10 mouse cellular contexts compared by ENCODE assay signal in genomic region chr4:73444715-73445114, GRCm38 (mm10). TPM values are rescaled to one million over a fixed set of nuclear protein-coding genes. Genes with fewer than 3 reads are reported as not detected.
DNase-seq lines count a peak whose midpoint lies in the region; ATAC-seq and TF ChIP-seq lines count a peak whose summit lies in the region.
"Had no signal": no experiment of that assay in that cellular context is flagged by ENCODE, and none has a peak within 500 bp of the region (broad histone marks: within the 10 kb centered on the region; RNA-seq: fewer than 3 reads in every experiment).

No protein-coding gene starts in this region.

- WGBS in intestine, embryonic 15.5 days, result 65% methylated on average over 7 of the region's 7 CpGs
- 65% methylated on average over 7 of the region's 7 CpGs for WGBS in intestine, embryonic 16.5 days
- WGBS in embryonic facial prominence, embryonic 12.5 days, result 62% methylated on average over 7 of the region's 7 CpGs
- 55% methylated on average over 7 of the region's 7 CpGs for WGBS in midbrain, postnatal 0 days
- 62% methylated on average over 7 of the region's 7 CpGs for WGBS in cerebellum, adult 2 months

- H3K36me3 ChIP-seq in intestine, embryonic 15.5 days, result no peaks in the 10 kb centered on the region
- no peaks in the 10 kb centered on the region for H3K36me3 ChIP-seq in intestine, embryonic 16.5 days (ENCODE audit: control insufficient read depth, insufficient read depth, low read length)
- H3K36me3 ChIP-seq in ES-E14 (ENCODE audit: control insufficient read depth, insufficient read depth, low read length, poor library complexity, severe bottlenecking), result no peaks in the 10 kb centered on the region
- H3K36me3 ChIP-seq in embryonic facial prominence, embryonic 12.5 days, result no peaks in the 10 kb centered on the region
- no peaks in the 10 kb centered on the region for H3K36me3 ChIP-seq in midbrain, postnatal 0 days (ENCODE audit: insufficient read depth, low read length)
- H3K36me3 ChIP-seq: neural tube, embryonic 13.5 days had no signal

- TF ChIP-seq CTCF in midbrain, postnatal 0 days (IDR thresholded peaks at IDR 0.05), result peak; percentile 49
- no peak for TF ChIP-seq CTCF in cerebellum, adult 2 months (IDR thresholded peaks at IDR 0.05; ENCODE audit: borderline replicate concordance, insufficient read depth, low read depth, low read length)

- no peak overlapping the region for H3K27ac ChIP-seq in intestine, embryonic 15.5 days
- H3K27ac ChIP-seq in intestine, embryonic 16.5 days (ENCODE audit: low read length), result no peak overlapping the region
- no peak overlapping the region for H3K27ac ChIP-seq in ES-E14 (ENCODE audit: insufficient read depth, low read depth, low read length, poor library complexity, severe bottlenecking)
- no peak overlapping the region for H3K27ac ChIP-seq in embryonic facial prominence, embryonic 12.5 days
- H3K27ac ChIP-seq in midbrain, postnatal 0 days (ENCODE audit: low read depth, low read length), result no peak overlapping the region
- no peak overlapping the region for H3K27ac ChIP-seq in cerebellum, adult 2 months (ENCODE audit: insufficient read depth, low read length)
- H3K27ac ChIP-seq: neural tube, embryonic 13.5 days had no signal

- 0 out of 2 replicates have a peak, but pooled peaks have one; percentile 36 for ATAC-seq in intestine, embryonic 15.5 days
- no peak for ATAC-seq in intestine, embryonic 16.5 days
- peak; percentile 56 for ATAC-seq in embryonic facial prominence, embryonic 12.5 days (ENCODE audit: insufficient number of reproducible peaks, insufficient read depth, low FRiP score, low TSS enrichment)
- ATAC-seq in midbrain, postnatal 0 days (ENCODE audit: low FRiP score), result no peak; the same call in 1 of the 2 replicates

- no peaks in the 10 kb centered on the region for H3K9me3 ChIP-seq in intestine, embryonic 15.5 days
- no peaks in the 10 kb centered on the region for H3K9me3 ChIP-seq in intestine, embryonic 16.5 days (ENCODE audit: control insufficient read depth, low read length)
- H3K9me3 ChIP-seq in ES-E14 (ENCODE audit: control insufficient read depth, insufficient read depth, low read depth, low read length), result no peaks in the 10 kb centered on the region
- no peaks in the 10 kb centered on the region for H3K9me3 ChIP-seq in embryonic facial prominence, embryonic 12.5 days
- H3K9me3 ChIP-seq in midbrain, postnatal 0 days (ENCODE audit: low read length), result no peaks in the 10 kb centered on the region
- H3K9me3 ChIP-seq: neural tube, embryonic 13.5 days had no signal

- no peaks in the 10 kb centered on the region for H3K4me1 ChIP-seq in intestine, embryonic 15.5 days (replicated peaks)
- no peaks in the 10 kb centered on the region for H3K4me1 ChIP-seq in intestine, embryonic 16.5 days (ENCODE audit: control insufficient read depth, insufficient read depth, low read length)
- H3K4me1 ChIP-seq in ES-E14 (ENCODE audit: control insufficient read depth in 2 of 2, insufficient read depth in 2 of 2, low read length in 2 of 2, poor library complexity in 1 of 2), result no peaks in the 10 kb centered on the region; a peak in 1 of 4 replicates
- no peaks in the 10 kb centered on the region for H3K4me1 ChIP-seq in embryonic facial prominence, embryonic 12.5 days
- no peaks in the 10 kb centered on the region for H3K4me1 ChIP-seq in midbrain, postnatal 0 days (ENCODE audit: insufficient read depth, low read length)
- H3K4me1 ChIP-seq in cerebellum, adult 2 months (ENCODE audit: control insufficient read depth, insufficient read depth, low read length), result no peaks in the 10 kb centered on the region
- H3K4me1 ChIP-seq: neural tube, embryonic 13.5 days had no signal

- no peak overlapping the region for H3K4me3 ChIP-seq in intestine, embryonic 15.5 days (replicated peaks)
- no peak overlapping the region for H3K4me3 ChIP-seq in intestine, embryonic 16.5 days (ENCODE audit: low read length)
- no peak overlapping the region for H3K4me3 ChIP-seq in ES-E14 (ENCODE audit: insufficient read depth in 1 of 2, low read depth in 1 of 2, low read length in 2 of 2, poor library complexity in 1 of 2, severe bottlenecking in 1 of 2)
- H3K4me3 ChIP-seq in embryonic facial prominence, embryonic 12.5 days, result no peak overlapping the region
- no peak overlapping the region for H3K4me3 ChIP-seq in midbrain, postnatal 0 days (ENCODE audit: low read depth, low read length)
- H3K4me3 ChIP-seq in cerebellum, adult 2 months (replicated peaks; ENCODE audit: insufficient read depth, low read depth, low read length), result no peak overlapping the region
- H3K4me3 ChIP-seq: neural tube, embryonic 13.5 days had no signal

- no peak overlapping the region for H3K9ac ChIP-seq in intestine, embryonic 15.5 days
- no peak overlapping the region for H3K9ac ChIP-seq in intestine, embryonic 16.5 days (ENCODE audit: low read depth, low read length)
- no peak overlapping the region for H3K9ac ChIP-seq in ES-E14 (ENCODE audit: insufficient read depth, low read depth, low read length, poor library complexity, severe bottlenecking)
- no peak overlapping the region for H3K9ac ChIP-seq in embryonic facial prominence, embryonic 12.5 days
- H3K9ac ChIP-seq in midbrain, postnatal 0 days (replicated peaks; ENCODE audit: low read length, poor library complexity, severe bottlenecking), result no peak overlapping the region
- H3K9ac ChIP-seq: neural tube, embryonic 13.5 days had no signal

- in situ Hi-C loops in ES-E14 (cut with MboI; ENCODE audit: low sequenced_read_pairs in 2 of 2, unreplicated experiment in 2 of 2), result no loop called here

- DNase-seq in ES-E14 (ENCODE audit: low read depth, low spot score), result peak; percentile 21
- peak; percentile 11 to 59 for DNase-seq in kidney, postnatal 36 days
- DNase-seq in midbrain, postnatal 0 days (ENCODE audit: low spot score), result no peak
- DNase-seq in spleen, postnatal 36 days (ENCODE audit: low spot score in 2 of 2), result no peak
- DNase-seq in cerebellum, adult 2 months, result no peak

- H3K4me2 ChIP-seq in intestine, embryonic 15.5 days (replicated peaks), result no peak overlapping the region
- H3K4me2 ChIP-seq in intestine, embryonic 16.5 days (ENCODE audit: low read depth, low read length), result no peak overlapping the region
- no peak overlapping the region for H3K4me2 ChIP-seq in embryonic facial prominence, embryonic 12.5 days (replicated peaks)
- no peak overlapping the region for H3K4me2 ChIP-seq in midbrain, postnatal 0 days (ENCODE audit: low read depth, low read length, poor library complexity, severe bottlenecking)
- H3K4me2 ChIP-seq: neural tube, embryonic 13.5 days had no signal

- no peak for TF ChIP-seq POLR2A in cerebellum, adult 2 months (IDR thresholded peaks at IDR 0.05; ENCODE audit: borderline replicate concordance, insufficient read depth, low read length)

- no peaks in the 10 kb centered on the region for H3K27me3 ChIP-seq in intestine, embryonic 15.5 days (replicated peaks)
- no peaks in the 10 kb centered on the region for H3K27me3 ChIP-seq in intestine, embryonic 16.5 days (replicated peaks; ENCODE audit: control insufficient read depth, insufficient read depth, low read length)
- no peaks in the 10 kb centered on the region for H3K27me3 ChIP-seq in embryonic facial prominence, embryonic 12.5 days
- H3K27me3 ChIP-seq in midbrain, postnatal 0 days (ENCODE audit: insufficient read depth, low read length), result no peaks in the 10 kb centered on the region
- H3K27me3 ChIP-seq in cerebellum, adult 2 months (ENCODE audit: control insufficient read depth, insufficient read depth, low read length), result no peaks in the 10 kb centered on the region; the same call in 1 of the 2 replicates
- H3K27me3 ChIP-seq: neural tube, embryonic 13.5 days had no signal

TF ChIP-seq in ES-E14, 5 proteins besides CTCF, POLR2A, EP300 and RAD21:
- no peak for TF ChIP-seq CHD2 (IDR thresholded peaks at IDR 0.05; ENCODE audit: low read depth, low read length)
- no peak for TF ChIP-seq MAFK (IDR thresholded peaks at IDR 0.05; ENCODE audit: insufficient read depth, low read depth, low read length)
- no peak for TF ChIP-seq ZC3H11A (IDR thresholded peaks at IDR 0.05; ENCODE audit: borderline replicate concordance, low read depth, low read length)
- TF ChIP-seq ZNF384 (IDR thresholded peaks at IDR 0.05; ENCODE audit: low read depth, low read length), result no peak
TF ChIP-seq in ES-E14: peak in this region for 0.

RNA-seq across cellular contexts. Expression of gene Gm11487, which starts 39.8 kb away (rescaled TPM):
- not detected in 2 replicates for polyA plus RNA-seq in intestine, embryonic 15.5 days (2015; fragmentation: Nextera tagmentation; extraction: Ambion mirVana)
- not detected in 2 replicates for polyA plus RNA-seq in intestine, embryonic 16.5 days (2015; fragmentation: Nextera tagmentation; extraction: Ambion mirVana)
- total RNA-seq in ES-E14 (2012; rRNA removed), result 0.37 and 1.0 TPM in 2 replicates
- polyA plus RNA-seq in embryonic facial prominence, embryonic 12.5 days (2016; fragmentation: Nextera tagmentation; extraction: Ambion mirVana), result not detected in 2 replicates
- total RNA-seq in midbrain, postnatal 0 days (2014; rRNA removed), result not detected in 2 replicates
- not detected in 2 replicates for polyA plus RNA-seq in midbrain, postnatal 0 days (2015; fragmentation: Nextera tagmentation; extraction: Ambion mirVana)
- not detected in 2 replicates for polyA plus RNA-seq in cerebellum, adult 2 months (2012; rRNA removed)
- total RNA-seq: hematopoietic stem cell, adult 5-6 weeks had no signal
- polyA plus RNA-seq: neural tube, embryonic 13.5 days had no signal

Comparison
In these comparisons a context has a peak if more than half of its experiments do, and no peak if none do; other contexts are left out.
1. ATAC-seq: peak in intestine, embryonic 15.5 days (single experiment) and embryonic facial prominence, embryonic 12.5 days (single experiment); none in intestine, embryonic 16.5 days (single experiment) and midbrain, postnatal 0 days (single experiment).
2. DNase-seq: peak in ES-E14 (single experiment) and kidney, postnatal 36 days (2 of 2); none in midbrain, postnatal 0 days (single experiment), spleen, postnatal 36 days (0 of 2) and cerebellum, adult 2 months (0 of 2).